Mouse (Mus musculus) erythroblast, embryonic 14.5 days (primary cell): ENCODE data around the gene Izumo2.

Experiments used
- GATA1 ChIP-seq: IDR thresholded peaks from 2 replicates; pipeline ENCODE4 v1.6.1; 2012; ENCODE audit warnings: low read length, inconsistent platforms, mixed read lengths
- TAL1 ChIP-seq: IDR thresholded peaks from 3 replicates; pipeline ENCODE4 v1.6.1; 2012; ENCODE audit warnings: low read length, inconsistent platforms, mixed read lengths

DNA sequence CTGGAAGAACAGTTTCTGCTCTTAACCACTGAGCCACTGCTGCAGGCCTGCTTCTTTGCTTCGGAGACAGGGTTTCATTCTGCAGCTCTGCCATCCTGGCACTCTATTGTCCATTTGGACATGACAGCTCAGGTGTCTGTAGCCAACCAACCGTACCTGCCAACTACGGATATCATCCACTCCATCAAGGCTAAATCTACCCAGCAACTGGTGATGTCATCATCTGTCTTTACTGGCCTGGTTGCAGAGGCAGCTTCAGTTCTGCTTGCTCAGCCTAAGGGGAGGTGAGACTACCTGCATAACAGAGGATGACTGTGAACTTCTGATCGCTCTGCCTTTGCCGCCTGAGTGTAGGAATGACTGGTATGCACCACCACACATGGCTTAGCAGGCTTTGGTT is 36.3 kb upstream of the Izumo2 start:
- no peak for TF ChIP-seq TAL1
- TF ChIP-seq GATA1 = no peak
